Mouse (Mus musculus): ENCODE results near the gene Slc16a3.

Slc16a3 gene

GRCm38 (mm10) chr11:120948861-120949851 is 876 bp downstream of the Slc16a3 start:
- DNase-seq (ENCODE audit: extremely low spot score, low spot score), result peak; percentile 72

- DNase-seq (ENCODE audit: extremely low spot score, low spot score), result no peak
These were observed 1.6 kb downstream of the Slc16a3 start for GRCm38 (mm10) chr11:120949863-120950262.

- peak; percentile 95 for DNase-seq (ENCODE audit: extremely low spot score, low spot score)
These were observed 2.3 kb downstream of the Slc16a3 start for GRCm38 (mm10) chr11:120950281-120951202.

- DNase-seq (ENCODE audit: extremely low spot score, low spot score), result no peak
These were observed 3.0 kb downstream of the Slc16a3 start for GRCm38 (mm10) chr11:120951237-120951636.

- DNase-seq (ENCODE audit: extremely low spot score, low spot score), result no peak
These were observed 3.8 kb downstream of the Slc16a3 start for GRCm38 (mm10) chr11:120951731-120952730.

- DNase-seq (ENCODE audit: extremely low spot score, low spot score), result no peak
These were observed 6.7 kb downstream of the Slc16a3 start for GRCm38 (mm10) chr11:120954936-120955335.

GRCm38 (mm10) chr11:120955701-120956100 is 7.4 kb downstream of the Slc16a3 start:
- no peak for DNase-seq (ENCODE audit: extremely low spot score, low spot score)

GRCm38 (mm10) chr11:120957052-120957451 is 8.8 kb downstream of the Slc16a3 start:
- no peak for DNase-seq (ENCODE audit: extremely low spot score, low spot score)

GRCm38 (mm10) chr11:120957731-120958257 is 9.5 kb downstream of the Slc16a3 start:
- DNase-seq (ENCODE audit: extremely low spot score, low spot score), result no peak

GRCm38 (mm10) chr11:120959066-120959465 is 10.8 kb downstream of the Slc16a3 start:
- no peak for DNase-seq (ENCODE audit: extremely low spot score, low spot score)

- no peak for DNase-seq (ENCODE audit: extremely low spot score, low spot score)
These were observed 11.3 kb downstream of the Slc16a3 start for GRCm38 (mm10) chr11:120959564-120959963.

GRCm38 (mm10) chr11:120960248-120960647 is 12.0 kb downstream of the Slc16a3 start:
- DNase-seq (ENCODE audit: extremely low spot score, low spot score), result no peak

GRCm38 (mm10) chr11:120961594-120961993 is 13.3 kb downstream of the Slc16a3 start:
- DNase-seq (ENCODE audit: extremely low spot score, low spot score), result no peak

GRCm38 (mm10) chr11:120962050-120962771 is 13.9 kb downstream of the Slc16a3 start:
- DNase-seq (ENCODE audit: extremely low spot score, low spot score), result no peak

GRCm38 (mm10) chr11:120962909-120963308 is 14.6 kb downstream of the Slc16a3 start:
- no peak for DNase-seq (ENCODE audit: extremely low spot score, low spot score)

GRCm38 (mm10) chr11:120964195-120965157 is 16.2 kb downstream of the Slc16a3 start:
- no peak for DNase-seq (ENCODE audit: extremely low spot score, low spot score)

- DNase-seq (ENCODE audit: extremely low spot score, low spot score), result no peak
These were observed 17.3 kb downstream of the Slc16a3 start for GRCm38 (mm10) chr11:120965587-120965986.

- DNase-seq (ENCODE audit: extremely low spot score, low spot score), result no peak
These were observed 21.5 kb downstream of the Slc16a3 start for GRCm38 (mm10) chr11:120969742-120970141.
